Mouse (Mus musculus) E14TG2a.4 (cell line): Measurements from ENCODE around the gene Ugt1a10.

Experiments used
- CTCF ChIP-seq: conservative IDR thresholded peaks from 2 replicates; pipeline ENCODE4 v1.5.1; 2014; ENCODE audit warnings: low read length
- NANOG ChIP-seq: IDR thresholded peaks from 2 replicates; pipeline ENCODE4 v1.6.1; 2014; ENCODE audit warnings: borderline replicate concordance, low read length, mixed read lengths

GRCm38 (mm10) chr1:88217144-88217543 is 162.0 kb downstream of the Ugt1a10 start:
- peak; percentile 54 for TF ChIP-seq CTCF
- TF ChIP-seq NANOG = no peak
